Mouse (Mus musculus) liver, postnatal 0 days (tissue): Measurements from ENCODE around the gene Vamp2.

Source experiments
- CTCF ChIP-seq: sonication (generic); IDR thresholded peaks from 2 replicates; pipeline ENCODE4 v1.5.1; 2016; ENCODE audit warnings: antibody characterized with exemption, low read depth
- EP300 ChIP-seq: IDR thresholded peaks from 2 replicates; pipeline ENCODE4 v1.6.1; 2016; ENCODE audit warnings: antibody characterized with exemption, low read depth, mild to moderate bottlenecking

DNA sequence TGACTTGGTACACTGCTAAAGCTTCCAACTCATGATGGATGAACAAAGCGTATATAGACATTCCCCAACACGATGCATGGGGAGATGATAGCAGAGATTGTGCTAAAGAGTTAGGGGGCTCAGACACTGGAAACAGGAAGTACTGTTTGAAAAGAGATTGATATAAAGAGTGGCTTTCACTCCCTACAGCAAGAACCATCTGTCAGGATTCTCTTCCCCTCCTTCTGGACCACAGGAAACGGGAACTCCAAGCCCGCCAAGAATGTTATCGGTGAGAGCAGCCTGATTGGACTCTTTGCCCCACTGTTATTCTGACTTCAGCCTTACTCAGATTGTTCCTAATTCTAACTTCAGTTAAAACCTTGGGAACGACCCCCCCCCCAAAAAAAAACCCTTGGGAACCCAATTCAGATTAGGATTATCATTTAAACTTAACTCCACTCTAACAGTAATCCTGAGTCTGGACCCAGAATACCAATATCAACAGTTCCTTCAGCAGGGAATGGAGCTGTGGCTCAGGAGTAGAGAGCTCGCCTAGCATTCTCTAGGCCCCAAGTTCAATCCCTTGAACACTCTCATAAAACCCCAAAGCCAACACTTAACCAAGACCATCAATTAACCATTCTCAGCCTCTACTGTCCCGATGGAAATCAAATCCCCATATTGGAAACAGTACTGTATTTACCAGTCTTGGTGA lies 40.3 kb downstream of the Vamp2 start:
- no peak for TF ChIP-seq CTCF
- no peak for TF ChIP-seq EP300
